Mouse (Mus musculus) urinary bladder, adult 18-20 months (tissue): ENCODE results near the gene Dvl3.
A peak's percentile ranks its signal among the peaks of the same experiment; 100 is the strongest.

Experiments
- DNase-seq, 2 experiments: peaks; one replicate each; pipeline ENCODE4 v3.0.0; 2022; ENCODE audit warnings: low spot score in 2 of 2, mixed read lengths in 2 of 2

Gene Dvl3

DNA sequence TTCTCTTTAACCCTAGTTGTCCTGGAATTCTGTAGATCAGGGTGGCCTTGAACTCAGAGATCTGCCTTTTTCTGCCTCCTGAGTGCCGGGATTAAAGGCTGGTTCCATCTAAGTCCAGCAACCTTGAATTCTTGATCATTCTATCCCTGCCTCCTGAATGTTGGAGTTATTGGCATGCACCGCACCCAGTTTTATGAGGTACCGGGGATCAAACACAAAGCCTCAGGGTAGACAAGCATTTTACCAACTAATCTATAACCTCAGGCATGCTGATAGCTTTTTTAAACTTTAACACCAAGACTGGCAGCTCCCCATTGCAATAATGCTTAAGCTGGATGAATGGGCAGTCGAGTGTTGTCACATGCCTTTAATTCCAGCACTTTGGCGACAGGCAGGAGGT is 30.6 kb downstream of the Dvl3 start:
- DNase-seq: no peak

DNA sequence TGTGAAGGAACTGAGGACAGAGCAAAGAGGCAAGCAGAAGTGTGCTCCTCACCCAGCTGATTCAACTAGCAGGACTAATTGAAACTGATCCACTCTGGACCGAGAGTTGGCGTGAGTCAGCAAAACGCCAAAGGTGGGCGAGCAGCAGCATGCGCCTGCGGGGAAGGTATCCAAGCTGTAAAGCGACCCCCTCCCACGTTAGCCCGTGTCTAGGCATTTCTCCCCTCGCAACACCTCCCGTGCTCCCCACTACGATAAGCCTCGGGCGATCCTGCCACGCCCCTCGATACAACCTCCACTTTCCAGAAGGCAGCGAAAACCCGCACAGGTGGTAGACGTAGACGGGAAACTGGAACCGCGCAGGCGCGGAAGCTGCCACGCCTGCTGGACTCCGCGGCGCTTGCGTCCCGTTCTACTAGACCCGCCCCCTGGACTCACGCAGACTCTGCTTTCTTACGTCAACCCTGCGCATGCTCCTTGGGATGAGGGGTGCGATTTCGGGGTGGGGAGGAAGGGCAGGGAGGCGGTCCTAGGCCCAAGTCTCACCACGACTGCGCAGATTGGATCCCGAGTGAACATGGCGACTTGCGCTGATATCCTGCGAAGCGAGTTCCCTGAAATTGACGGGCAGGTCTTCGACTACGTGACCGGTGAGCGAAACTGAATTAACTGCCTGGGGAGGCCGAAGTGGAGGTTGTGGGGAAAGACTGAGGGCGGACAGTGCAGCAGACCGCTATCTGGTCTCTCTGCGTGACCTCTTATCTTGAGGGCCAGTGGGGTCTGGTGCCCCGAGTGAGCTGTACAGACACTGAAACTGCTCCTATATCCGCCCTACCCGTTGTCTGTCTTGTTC is 31.5 kb downstream of the Dvl3 start, which contains the start of gene Abcf3:
Gene Abcf3, plus strand, starts transcription at position 482 of the 853 bp plus-strand sequence.
- DNase-seq: peak; percentile 90 to 98

DNA sequence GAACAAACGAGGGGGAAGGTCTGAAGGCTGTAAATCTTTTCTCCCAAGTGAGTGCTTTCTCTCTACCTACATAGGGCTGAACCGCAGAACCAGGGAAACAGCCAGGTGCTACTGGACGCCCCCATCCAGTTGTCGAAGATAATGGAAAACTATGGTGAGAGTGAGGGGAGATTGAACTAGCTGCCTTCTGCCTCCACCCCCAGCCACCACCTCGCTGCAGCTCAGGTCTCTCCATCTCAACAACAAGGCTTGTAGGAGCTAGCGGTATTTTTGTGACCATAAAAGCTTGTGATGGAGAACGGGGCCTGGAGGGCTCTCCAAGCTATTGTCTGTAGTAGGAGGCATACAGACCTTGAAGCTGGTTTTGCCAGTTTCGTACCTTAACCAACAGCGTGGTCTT is 32.4 kb downstream of the Dvl3 start:
- DNase-seq: no peak

DNA sequence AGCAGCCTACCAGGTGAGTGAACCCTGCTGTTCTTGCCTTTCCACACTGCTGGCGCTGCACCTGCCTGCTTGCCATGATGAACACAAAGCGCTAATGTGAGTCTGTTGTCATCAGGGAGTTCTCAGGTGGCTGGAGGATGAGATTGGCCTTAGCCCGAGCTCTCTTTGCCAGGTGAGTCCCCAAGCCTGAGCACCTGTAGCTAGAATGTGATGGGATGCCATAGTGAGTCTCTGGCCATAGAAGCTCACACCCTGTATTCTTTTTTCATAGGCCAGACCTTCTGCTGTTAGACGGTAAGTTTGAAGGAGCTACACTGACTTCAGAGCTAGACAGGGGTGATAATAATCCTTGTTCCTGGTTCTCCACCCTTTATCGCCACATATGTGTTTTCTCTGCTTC is 34.9 kb downstream of the Dvl3 start:
- DNase-seq: no peak

DNA sequence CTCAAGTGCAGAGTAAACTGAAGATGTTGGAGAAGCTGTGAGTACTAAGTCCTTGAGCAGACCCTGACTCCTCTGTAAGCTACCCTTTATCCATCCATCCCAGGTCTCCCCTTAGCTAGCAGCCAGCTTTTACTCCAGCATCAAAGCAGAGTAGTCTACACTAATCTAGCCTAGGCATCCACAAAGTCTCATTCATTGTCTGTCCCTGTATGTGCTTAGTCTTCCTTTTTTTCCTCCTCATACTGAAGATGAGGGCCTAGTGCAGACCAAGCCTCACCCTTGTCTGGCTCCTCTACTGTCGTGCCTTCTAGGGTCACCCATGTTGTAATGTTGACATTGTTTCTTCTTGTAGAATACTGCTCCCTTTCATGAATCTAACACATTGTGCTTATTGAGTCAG is 35.8 kb downstream of the Dvl3 start:
- no peak for DNase-seq

DNA sequence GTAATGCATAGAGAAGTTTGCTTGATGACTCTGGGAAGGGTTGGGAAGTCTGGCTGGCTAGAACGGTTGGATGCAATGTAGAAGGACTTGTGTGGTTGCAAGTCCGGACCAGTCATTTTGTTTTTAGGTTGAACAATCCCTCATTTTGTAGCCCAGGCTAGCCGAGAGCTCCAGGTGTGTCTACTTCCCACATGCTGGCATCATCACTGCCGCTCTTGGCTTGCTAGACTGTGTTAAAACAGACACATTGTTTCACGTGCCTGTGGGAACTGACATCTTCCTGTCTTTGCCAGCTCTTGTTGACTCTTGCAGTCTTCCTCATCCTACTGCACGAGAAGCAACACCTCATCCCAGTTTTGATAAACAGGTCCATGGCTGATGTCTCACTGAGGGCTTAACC is 38.2 kb downstream of the Dvl3 start:
- no peak for DNase-seq

DNA sequence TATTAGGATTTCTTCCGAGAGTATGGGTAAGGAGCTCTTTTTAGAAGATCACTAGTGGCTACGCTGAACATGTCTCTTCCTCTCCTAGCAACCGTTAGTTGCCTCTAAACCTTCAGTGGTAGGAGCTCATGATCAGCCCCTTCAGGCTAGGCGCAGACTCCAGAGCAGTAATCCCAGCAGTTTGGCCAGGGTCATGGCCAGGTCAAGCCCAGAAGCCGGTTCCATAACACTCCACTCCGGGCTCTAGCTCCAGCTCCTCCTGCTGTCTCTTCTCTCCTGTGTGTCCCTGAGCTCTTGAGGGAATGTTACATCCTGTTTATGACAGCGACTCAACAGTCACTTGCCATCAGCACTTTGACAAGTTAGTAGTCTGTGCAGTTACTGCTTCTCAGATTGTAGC is 40.6 kb downstream of the Dvl3 start:
- no peak for DNase-seq

DNA sequence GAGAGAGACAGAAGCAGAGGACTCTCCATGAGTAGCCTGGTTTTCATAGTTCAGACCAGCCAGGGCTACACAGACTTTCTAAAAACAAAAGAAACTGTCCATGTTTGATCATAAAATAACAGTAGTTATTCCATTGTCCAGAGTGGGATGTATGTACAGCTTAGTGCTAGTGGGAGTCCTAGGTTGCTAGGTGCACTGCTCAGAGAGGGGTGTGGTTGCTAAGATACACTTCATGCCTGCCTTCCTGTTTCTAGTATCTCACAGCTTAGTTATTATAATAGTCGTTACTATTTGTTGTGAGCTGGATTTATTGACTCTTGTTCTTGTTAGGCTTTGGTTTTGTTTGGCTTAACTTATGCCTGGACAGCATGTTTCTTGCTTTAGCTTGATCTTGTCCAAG is 48.3 kb downstream of the Dvl3 start:
- DNase-seq: no peak
